Mouse (Mus musculus) liver, embryonic 14.5 days (tissue): Measurements from ENCODE around the gene Duox1.

Experiments
- CTCF ChIP-seq: IDR thresholded peaks from 2 replicates; pipeline ENCODE4 v1.5.1; 2016; ENCODE audit warnings: antibody characterized with exemption, low read depth, control low read depth
- EP300 ChIP-seq: IDR thresholded peaks from 2 replicates; pipeline ENCODE4 v1.6.1; 2016; ENCODE audit warnings: antibody characterized with exemption, low read depth

DNA sequence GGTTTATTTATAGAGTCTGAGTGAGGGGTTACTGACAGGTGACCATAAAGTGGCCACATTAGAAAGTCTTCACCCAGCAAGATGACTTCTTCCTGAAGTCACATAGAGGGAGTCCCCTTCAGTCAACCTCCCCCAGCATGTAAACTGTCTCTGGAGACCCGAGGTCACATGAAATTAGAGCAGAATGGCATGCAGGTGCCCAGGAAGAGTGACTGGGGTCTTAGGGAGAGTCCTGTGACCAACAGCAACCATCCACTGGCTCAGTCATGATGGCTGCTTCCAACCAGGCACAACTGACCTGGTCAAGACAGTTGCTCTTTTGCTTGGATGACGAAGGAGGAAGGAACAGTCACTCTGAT is 63.8 kb downstream of the Duox1 start:
- TF ChIP-seq CTCF, result no peak
- no peak for TF ChIP-seq EP300
